Mouse (Mus musculus): Measurements from ENCODE around the gene Naa20.
"Not testable (repeated sequence)": the region's sequence is repeated elsewhere in the genome, so short reads cannot be mapped to it uniquely, and the experiment has no call there.

Gene Naa20

DNA sequence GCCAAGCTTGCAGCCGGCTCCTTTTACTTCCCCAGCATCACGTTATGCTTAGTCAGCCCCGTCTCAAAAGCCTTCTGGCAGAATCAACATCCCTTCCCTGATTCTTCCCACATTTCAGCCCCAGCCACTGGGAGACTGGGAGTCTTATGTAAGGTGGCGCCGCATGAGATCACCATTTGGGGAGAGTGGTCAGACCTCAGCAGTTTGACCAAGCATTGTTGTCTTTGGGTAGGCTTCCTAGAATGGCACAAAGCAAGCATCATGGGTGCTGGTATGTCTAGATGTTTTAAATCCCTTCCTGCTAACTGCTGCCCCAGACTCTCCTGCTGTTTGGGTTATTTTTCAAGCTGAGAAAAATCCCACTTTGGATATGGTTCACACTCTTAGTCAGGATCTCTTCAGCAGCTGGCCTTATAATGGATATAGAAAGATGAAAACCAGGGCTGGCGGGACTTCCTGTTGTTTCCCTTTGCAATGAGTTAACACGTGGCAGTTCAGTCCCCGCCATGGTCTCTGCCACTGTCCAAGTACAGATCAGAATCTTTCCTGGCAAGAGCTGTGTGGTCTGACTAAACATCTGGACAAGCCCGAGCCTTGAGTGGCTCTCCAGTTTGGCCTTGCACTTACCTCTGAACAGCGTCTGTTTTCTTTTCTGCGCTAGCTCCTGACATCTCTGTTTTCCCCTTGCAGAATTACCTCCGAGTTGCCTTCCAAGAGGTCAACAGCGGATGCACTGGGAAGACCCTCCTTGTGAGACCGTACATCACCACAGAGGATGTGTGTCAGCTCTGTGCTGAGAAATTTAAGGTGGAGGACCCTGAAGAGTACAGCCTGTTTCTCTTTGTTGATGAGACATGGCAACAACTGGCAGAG, 16.8 kb upstream of the Naa20 start:
- no peak for DNase-seq

DNA sequence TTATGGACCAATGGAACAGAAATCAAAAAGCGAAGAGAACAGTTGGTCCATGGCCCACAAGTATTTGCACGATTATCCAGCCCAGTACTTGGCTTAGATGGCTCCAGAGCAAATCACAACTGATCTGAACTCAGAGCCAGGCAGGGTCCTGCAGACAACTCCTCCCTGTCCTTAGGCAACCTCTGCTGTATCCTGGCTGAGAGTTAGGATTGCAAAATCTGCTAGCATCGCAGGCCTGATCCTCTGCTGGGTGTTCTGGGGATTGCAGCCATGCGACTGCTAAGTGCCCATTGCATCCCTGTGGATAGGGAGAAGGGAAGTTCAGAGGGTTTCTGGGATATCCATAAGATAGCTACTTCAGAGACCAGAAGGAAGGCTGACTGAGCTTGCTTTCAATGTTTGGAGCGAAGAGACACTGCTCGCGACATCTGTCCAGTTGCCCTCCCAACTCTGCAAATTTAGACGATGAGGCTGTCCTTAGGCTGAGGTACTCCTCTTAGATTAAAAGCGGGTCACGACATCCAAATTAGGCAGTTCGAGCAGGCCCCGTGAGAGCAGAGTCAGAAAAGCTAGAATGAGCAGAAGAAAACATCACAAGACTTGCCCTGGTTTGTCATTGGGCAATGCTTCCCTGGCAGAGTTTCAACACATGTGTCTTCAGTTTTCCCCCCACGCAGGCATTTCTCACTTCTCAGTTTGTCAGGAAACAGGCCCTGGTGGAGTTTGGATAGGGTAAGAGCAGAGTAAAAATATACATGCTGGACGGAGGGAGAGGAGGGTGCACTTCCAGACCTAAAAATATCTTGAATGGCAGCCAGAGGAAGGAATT, 13.7 kb upstream of the Naa20 start:
- DNase-seq: no peak

- no peak for DNase-seq
Measured at GRCm38 (mm10) chr2:145888766-145889480, 13.0 kb upstream of the Naa20 start.

GRCm38 (mm10) chr2:145890571-145890970, 11.3 kb upstream of the Naa20 start:
- DNase-seq: no peak

- no peak for DNase-seq
Measured at GRCm38 (mm10) chr2:145893756-145894155, 8.1 kb upstream of the Naa20 start.

GRCm38 (mm10) chr2:145898106-145898505, 3.8 kb upstream of the Naa20 start:
- DNase-seq: no peak

DNA sequence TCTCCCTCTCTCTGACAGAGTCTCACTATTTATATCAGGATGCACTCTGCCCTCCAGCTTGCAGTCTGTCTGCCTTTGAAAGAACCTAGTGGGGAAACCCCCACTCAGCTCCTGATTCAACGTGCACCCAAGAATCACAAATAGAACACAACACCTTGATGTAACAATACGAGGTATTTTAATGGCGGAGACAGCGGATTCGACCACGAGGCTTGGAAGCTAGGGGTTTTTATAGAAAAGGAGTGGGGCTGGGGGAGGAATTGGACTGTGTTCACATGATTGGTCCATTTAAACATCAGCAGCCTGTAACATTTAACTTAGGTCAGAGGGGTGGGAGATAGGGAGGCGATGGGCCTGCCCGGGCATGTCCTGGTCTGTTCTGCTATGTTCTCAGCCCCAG, 1.6 kb upstream of the Naa20 start:
- DNase-seq: not testable (repeated sequence)

DNA sequence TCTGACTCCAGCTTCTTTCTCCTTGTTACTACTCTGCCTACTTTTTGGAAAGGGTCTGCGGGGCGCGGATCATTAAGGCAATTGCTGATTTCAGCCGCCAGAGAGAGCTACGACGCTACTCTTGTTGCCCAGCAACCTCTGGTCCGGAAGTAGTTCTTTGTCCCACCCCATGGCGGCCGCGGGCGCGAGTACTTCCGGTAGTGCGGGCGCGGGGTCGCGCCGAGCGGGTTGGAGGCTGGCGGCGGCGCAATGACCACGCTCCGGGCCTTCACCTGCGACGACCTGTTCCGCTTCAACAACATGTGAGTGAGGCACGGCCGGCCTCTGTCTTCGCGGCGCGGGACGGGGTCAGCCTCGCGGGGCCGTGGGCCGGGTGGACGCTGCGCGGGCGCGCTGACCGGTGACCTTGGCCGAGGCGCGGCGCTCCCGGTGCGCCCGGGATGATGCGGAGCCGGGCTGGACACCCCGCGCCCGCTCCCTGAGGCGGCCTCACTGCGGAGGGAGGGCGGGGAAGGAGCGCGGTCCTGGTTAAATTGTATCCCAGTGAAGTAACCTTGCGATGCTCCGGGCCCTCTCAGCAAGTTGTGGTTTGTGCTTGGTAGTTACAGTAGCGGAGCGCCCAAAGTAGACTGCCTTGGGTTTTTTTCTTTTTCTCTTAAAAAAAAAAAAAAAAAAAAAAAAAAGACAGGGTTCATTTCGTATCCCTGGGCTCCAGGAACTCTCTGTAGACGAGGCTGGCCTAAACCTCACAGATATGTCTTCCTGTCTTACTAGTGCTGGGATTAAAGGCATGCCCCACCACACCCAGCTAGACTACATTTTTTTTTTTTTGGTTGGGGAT, 1.4 kb downstream of the Naa20 start:
- DNase-seq: peak; percentile 89

DNA sequence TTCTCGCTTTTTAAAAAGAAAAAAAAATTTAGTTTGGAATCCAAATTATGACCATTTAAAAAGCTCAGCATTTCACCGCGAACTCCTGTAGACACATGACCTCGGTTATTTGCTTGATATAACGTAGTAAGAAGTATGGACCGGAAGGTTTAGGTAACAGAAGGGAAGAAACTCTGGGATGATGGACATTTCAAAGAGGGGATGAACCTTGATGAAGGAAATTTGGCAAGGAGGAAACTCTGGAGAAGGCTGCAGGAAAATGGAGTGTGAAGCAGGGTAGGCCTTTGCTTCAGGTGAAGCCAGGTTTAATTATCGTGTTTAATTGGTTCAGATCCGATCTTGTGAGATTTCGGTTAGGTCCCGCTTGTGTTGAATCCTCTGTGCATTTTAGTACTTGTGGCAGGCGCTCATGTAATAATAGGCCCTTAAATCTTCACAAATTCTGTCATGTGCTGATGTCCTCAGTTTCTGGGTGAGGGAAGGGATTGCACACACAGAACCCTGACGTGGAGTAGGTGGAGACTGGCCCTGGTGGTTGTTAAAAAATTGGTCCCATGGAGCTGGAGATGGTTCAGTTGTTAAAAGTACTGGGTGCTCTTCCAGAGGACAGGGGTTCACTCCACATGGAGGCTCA, 2.2 kb downstream of the Naa20 start:
- no peak for DNase-seq

DNA sequence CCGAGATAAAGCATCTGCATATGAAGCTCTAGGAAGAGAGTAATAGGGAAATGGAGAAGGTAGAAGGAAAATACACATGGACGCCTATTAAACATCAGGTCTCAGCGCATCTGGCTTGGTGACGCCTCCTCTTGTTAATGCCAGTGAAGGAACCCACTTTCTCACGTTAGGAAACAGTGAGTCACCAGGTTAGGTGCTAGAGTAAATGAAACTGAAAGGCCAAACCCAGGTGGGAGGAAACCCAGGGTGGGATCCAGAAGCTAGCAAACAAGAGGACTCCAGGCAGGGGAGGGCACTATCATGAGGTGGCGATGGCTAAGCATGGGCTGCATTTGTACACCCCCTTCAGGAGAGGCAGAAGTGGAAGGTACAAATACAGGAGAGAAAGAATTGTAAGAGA, 3.3 kb downstream of the Naa20 start:
- DNase-seq: no peak

DNA sequence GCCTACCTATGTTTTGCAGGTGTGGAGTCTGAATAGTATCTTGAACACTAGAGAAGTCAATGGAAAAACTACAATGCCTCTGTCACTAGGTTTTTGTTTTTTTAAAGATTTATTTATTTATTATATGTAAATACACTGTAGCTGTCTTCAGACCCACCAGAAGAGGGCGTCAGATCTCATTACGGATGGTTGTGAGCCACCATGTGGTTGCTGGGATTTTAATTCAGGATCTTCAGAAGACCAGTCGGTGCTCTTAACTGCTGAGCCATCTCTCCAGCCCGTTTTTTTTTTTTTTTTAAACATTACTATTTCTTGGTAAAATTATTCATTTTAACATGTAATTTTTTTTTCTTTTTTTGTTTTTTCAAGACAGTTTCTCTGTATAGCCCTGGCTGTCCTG, 4.0 kb downstream of the Naa20 start:
- DNase-seq: not testable (repeated sequence)

- DNase-seq: no peak
Measured at GRCm38 (mm10) chr2:145920941-145921650, 19.2 kb downstream of the Naa20 start.

GRCm38 (mm10) chr2:145934339-145935231, 32.7 kb downstream of the Naa20 start, which contains the start of the genes Cfap61 and Crnkl1:
Gene Cfap61 (plus strand): TSS chr2:145934784.
Gene Crnkl1 (minus strand): TSS chr2:145935014.
- DNase-seq: peak; percentile 91

GRCm38 (mm10) chr2:145936975-145937374, 35.1 kb downstream of the Naa20 start:
- no peak for DNase-seq

DNA sequence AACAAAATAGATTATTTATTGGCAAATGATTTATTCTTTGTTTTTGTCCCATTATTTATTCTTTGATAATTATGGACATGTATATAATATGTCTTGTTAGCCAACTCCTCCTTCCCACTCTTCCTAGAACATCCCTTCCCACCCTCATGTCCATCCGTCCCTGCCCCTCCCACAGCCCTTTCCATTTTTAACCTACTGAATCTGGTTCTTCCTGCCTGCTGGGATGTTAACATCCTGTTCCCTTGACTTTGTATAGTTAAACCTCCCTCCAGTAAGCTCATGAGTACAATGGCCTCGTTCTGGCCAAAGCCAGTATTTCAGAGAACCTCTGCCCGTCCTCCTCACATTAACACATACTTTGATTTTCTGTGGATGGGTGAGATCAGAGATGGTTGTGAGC, 39.5 kb downstream of the Naa20 start:
- DNase-seq: no peak

DNA sequence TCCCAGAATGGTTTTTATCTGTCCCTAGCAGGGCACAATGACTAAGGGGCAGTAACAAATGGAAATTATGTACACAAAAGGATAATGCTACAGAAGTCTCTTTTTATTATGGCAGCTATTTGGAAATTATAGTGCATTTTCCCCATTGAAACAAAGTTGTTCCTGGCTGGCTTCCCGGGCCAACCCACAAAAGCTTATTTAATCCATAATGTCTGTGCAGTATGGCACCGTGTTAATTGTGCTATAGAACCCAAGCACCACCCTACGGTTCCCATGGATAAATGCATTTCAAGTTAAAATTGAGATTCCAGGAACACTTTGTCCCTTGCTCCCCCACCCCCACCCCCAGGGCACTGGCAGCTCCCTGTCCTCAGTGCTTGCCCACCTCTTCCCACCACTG, 42.4 kb downstream of the Naa20 start:
- DNase-seq: no peak

DNA sequence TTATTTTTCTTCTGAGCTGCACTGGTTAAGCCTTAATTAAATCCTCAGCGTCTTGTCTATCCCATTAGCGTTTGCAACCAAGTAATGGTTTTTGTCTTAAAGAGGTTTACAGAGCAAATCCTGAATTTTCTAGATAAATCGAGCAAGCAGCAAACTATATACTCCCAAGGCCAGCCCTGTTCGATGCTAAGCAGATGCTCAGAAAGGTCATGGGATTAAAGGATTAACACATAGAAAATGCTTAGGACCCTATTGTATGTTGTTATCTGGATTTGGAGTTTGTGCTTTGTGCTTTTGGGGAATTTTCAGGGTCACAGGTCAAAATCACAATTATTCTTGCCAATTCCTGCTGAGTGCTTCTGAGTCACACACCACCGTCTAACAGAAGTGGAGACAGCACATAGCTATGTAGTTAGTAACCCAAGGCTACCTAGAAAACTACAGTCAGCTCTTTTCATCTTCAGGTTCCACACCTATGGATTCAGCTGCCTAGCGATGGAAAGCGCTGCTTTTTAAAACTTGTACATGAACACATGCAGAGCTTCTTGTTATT, 46.6 kb downstream of the Naa20 start:
- no peak for DNase-seq

- DNase-seq: no peak
Measured at GRCm38 (mm10) chr2:145949475-145950068, 47.7 kb downstream of the Naa20 start.

- DNase-seq: no peak
Measured at GRCm38 (mm10) chr2:145950239-145950638, 48.3 kb downstream of the Naa20 start.
